Mouse (Mus musculus) myocyte (in vitro differentiated cells): ENCODE results near the gene Rchy1.

Experiments used
- MAX ChIP-seq: IDR thresholded peaks from one replicate; pipeline ENCODE4 v1.6.1; 2011; ENCODE audit warnings: low read depth, mild to moderate bottlenecking, control low read depth
- MYOG ChIP-seq, 3 experiments: IDR thresholded peaks; one replicate each; pipeline ENCODE4 v1.6.1; 2011; ENCODE audit warnings: control low read depth in 2 of 3, low read depth in 2 of 3, mild to moderate bottlenecking in 2 of 3; ENCODE audit not compliant: insufficient read length in 2 of 3, control insufficient read depth in 1 of 3, insufficient read depth in 1 of 3
- POLR2A ChIP-seq: IDR thresholded peaks from one replicate; pipeline ENCODE4 v1.6.1; 2011; ENCODE audit warnings: low read depth, mild to moderate bottlenecking, control low read depth, moderate library complexity; ENCODE audit not compliant: insufficient read length
- POLR2AphosphoS2 ChIP-seq: IDR thresholded peaks from one replicate; pipeline ENCODE4 v1.6.1; 2011; ENCODE audit warnings: low read depth, control low read depth; ENCODE audit not compliant: insufficient read length
- REST ChIP-seq: IDR thresholded peaks from one replicate; pipeline ENCODE4 v1.6.1; 2011; ENCODE audit warnings: mild to moderate bottlenecking, control low read depth, moderate library complexity; ENCODE audit not compliant: insufficient read depth, insufficient read length
- TCF12 ChIP-seq: IDR thresholded peaks from one replicate; pipeline ENCODE4 v1.6.1; 2011; ENCODE audit warnings: mild to moderate bottlenecking, control low read depth; ENCODE audit not compliant: poor library complexity, insufficient read depth, severe bottlenecking

DNA sequence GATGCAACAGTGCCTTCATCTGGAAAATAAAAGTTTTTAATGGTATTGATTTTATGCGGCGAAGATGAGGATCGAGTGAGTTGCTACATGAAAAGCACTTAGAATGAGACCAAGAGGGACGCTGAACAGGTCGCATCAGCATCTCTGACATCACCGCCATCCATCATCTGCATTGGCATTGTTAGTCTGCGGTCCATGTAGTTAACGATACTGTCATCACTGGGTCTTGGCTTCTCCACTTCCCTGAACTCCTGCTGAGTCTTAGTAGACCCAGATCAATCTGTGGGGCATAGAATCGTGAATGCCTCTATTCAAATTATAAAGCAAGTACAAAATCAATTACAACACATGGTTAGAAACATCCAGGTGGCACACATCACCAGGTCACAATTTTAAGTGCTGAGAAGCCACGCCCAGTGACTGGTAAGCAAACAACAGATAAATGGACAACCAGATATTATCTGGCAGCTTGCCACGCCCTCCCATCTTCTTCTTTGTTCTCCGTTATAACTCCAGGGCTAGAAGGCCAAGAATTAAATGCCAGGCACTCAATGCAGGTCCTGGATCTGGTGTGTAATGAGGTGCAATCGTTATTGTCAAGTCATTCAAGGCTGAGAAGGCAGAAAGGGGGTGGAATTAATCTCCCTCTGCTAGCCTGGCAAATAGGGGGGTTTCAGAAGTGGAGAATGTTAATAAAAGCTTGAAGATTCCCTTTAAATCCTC lies 51.3 kb downstream of the Rchy1 start:
- TF ChIP-seq TCF12, result no peak
- no peak for TF ChIP-seq POLR2A
- TF ChIP-seq MYOG (IDR thresholded peaks at IDR 0.05; ENCODE audit: control insufficient read depth in 1 of 3, insufficient read depth in 1 of 3, insufficient read length in 2 of 3, low read depth in 2 of 3), result no peak
- TF ChIP-seq REST, result no peak
- TF ChIP-seq POLR2AphosphoS2, result no peak
- no peak for TF ChIP-seq MAX
